Mouse (Mus musculus) ZHBTc4 (cell line): ENCODE results near the gene Cpm.
"Not testable (repeated sequence)": the region's sequence is repeated elsewhere in the genome, so short reads cannot be mapped to it uniquely, and the experiment has no call there.

Experiments
- DNase-seq: peaks from one replicate; pipeline ENCODE4 v3.0.0-alpha.2; 2011; ENCODE audit warnings: low read depth, low spot score

Cpm gene

DNA sequence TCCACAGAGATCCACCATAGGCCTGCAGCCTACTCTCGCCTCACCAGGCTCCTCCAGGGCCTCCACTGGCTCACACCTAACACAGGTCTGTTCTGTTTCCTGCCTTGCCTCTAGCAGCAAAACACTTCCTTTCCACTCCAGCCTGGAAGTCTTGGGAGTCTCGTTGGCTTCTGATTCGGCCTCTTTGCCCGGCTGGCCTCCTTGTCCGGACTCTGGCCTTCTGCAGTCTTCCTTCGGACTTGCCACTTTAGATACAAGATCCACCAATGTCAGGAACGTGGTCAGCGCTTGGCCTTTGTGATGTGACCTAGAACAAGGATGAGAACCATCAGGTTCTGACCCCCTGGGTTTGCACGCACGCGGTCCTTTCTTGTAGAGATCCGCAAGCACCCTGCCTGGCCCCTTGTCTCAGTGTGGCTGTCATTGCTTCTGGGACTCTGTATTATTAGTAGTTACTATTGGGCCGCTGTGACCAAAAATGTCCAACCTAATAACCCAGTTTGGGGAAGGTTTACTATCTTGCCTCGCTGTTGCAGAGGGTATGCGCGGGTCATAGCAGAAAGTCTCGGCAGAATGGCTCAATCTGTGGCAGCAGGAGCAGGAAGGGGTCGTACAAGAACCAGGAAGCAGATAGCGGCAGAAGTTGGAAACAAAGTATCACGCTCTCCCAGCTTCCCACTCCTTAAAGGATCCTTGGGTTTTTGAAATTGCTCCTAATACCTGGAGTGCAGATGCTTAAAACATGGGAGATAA is 22.1 kb upstream of the Cpm start:
- DNase-seq, result no peak

DNA sequence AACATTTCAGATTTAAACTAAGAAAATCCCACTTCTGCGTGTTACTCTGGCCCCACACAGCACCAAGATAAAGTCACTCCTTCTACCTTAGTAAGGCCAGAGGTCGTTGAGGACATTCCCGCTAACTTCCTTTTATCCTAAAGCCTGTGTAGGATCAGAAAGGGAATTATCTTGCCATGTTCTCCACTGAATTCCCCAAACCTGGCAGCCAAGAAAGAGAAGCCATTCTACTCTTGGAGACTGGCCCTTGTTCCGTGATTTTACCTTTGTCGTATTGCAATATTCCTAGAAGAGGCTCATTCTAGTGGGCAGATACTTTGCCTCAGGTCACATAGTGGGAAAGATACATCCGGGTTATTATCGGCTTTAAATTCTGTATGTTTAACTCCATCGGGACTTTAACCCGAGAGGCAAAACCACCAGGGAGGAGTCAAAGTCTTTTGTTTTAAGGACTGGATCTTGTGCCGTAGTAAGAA is 21.5 kb upstream of the Cpm start:
- no peak for DNase-seq

DNA sequence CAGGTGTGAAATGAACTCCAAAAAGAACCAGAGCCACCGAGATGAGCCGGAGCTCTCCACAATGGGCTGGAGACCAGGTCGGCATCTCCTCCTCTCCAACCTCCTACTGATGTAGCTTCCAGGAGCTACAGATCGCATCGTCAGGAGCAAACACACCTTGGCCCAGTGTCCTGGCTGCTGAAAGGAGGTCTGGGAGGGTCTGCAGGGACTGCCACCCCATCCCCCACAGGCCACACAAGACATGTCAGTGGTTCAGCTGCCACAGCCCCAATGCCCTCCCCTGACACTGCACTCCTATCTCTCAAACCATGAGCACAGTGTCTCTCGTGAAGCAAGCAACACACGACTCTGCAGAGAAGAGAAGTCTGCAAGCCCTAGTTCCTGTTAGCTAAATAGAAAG is 20.8 kb upstream of the Cpm start:
- DNase-seq, result no peak

DNA sequence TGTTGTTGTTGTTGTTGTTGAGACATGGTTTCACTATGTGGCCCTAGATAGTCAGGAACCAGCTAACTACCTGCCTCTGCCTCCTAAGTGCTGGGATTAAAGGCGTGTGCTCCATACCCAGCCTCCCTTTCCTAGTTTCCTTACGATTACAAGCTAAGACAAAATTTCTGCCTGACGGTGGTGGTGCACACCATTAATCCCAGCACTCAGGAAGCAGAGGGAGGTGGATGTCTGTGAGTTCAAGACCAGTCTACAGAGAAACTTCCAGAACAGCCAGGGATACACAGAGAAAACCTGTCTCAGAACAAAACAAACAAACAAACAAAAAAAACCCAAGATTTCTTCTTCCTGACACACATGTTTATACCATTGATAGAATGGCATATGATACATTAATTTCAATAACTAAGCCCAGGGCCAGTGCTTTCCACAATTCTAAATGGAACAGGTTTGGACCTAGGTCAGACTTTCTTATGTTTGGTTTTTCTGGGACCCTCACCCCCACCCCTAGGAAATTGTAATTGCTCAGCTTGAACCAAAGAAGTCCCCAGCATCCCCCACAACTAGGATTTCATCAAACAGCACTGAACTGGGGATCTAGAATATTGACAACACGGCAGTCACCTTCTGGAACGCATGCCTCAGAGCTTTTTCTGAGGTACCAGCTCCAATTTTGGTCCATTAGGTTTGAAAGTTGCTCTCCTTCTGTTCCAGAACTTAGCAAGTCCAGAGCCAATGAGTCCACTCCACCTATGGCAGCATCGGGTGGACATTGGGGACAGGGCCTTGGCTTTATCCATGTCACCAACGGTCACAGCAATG is 20.1 kb upstream of the Cpm start:
- no peak for DNase-seq

DNA sequence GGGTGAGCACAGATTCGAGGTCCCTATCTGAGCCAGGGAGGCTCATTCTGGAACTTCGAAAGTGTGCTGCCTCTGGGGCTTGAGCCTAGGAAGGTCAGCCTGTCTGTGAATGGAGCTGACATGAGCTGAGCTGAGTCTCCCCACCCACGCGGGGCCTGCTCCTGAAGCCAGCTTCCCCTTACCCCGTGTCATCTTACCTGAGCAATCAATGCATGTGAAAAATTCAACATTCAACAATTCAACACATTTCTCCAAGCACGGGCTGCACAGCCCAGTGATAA is 19.6 kb upstream of the Cpm start:
- no peak for DNase-seq

DNA sequence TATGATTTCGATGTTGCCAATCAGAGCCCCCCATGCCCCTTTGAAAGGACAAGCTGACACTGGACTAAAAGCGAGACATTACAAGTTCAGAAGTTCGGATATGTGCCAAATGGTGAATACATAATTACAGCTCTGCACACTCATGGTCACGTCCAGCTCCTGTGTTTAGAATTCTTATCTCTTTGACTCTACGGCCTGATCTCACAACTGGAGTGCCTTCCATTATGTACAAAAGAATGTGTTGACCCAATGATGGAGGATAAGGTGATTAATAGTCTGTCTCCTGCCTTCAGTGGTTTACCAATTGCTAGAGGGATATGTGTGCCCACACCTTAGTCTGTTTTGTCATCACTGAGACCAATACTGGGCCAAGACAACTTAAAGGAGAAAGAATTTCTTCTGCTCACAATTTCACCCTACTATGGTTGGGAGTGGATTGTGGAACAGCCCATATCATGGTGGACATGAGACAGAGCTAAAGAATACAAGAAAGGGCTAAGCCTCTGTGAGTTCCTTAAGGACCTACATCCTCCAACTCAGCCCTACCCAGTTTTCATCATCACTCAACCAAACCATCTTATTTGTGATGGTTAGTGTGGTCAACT is 19.0 kb upstream of the Cpm start:
- DNase-seq, result no peak

DNA sequence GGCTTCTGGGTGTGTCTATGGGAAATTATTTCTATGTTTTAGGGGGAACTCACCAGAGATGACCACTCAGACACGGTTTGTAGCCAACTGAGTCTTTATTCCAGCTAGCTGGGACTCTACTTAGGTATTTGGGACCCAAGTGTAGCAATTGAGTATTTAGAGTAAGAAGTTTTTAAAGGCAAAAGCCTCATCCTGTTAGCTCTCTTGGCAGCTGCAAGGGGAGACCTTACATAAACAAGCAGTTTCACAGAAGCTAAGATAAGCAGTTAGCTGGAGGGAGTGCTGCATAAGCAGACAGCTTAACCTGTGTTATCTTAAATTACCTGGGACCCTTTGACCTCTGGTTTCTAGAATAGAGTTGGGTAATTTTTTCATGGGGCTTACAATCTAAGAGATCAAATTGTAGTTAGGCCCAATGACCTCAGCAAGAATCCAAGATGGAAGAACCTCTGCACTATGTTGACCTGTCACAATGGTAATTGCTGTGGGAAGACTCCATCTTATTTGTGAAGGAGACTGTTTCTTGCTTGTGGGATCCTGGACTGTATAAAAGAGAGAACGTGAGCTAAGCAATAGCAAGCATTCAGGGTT is 18.4 kb upstream of the Cpm start:
- DNase-seq, result no peak

DNA sequence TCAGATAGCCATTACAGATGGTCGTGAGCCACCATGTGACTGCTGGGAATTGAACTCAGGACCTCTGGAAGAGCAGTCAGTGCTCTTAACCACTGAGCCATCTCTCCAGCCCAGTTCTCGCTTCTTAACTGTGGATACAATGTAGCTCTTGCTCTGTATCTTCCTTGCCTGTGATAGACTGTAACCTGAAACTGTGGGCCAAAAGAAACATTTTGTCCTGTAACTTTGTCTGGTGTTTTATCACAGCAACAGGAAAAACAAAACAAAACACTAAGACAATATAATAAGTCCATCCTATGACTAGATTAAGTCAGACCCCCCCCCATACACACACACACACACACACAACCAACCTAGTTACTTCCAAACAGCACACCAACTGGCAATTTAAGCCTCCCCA is 17.8 kb upstream of the Cpm start:
- no peak for DNase-seq

DNA sequence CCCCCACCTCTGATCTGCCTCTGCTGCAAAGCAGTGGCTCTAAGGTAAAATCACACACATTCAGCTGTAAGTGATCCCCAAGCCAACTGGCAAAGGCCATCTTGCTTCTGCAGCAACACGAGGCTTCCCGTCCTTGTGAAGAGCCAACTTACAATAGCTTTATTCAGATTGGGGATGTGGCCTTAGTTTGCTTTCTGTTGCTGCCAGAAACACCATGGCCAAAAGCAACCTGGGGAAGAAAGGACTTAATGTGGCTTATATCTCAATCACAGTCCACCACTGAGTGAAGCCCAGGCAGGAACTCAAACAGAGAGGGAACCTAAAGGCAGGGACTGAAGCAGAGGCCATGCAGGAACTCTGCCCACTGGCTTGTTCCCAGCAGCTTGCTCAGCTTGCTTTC is 17.3 kb upstream of the Cpm start:
- no peak for DNase-seq

DNA sequence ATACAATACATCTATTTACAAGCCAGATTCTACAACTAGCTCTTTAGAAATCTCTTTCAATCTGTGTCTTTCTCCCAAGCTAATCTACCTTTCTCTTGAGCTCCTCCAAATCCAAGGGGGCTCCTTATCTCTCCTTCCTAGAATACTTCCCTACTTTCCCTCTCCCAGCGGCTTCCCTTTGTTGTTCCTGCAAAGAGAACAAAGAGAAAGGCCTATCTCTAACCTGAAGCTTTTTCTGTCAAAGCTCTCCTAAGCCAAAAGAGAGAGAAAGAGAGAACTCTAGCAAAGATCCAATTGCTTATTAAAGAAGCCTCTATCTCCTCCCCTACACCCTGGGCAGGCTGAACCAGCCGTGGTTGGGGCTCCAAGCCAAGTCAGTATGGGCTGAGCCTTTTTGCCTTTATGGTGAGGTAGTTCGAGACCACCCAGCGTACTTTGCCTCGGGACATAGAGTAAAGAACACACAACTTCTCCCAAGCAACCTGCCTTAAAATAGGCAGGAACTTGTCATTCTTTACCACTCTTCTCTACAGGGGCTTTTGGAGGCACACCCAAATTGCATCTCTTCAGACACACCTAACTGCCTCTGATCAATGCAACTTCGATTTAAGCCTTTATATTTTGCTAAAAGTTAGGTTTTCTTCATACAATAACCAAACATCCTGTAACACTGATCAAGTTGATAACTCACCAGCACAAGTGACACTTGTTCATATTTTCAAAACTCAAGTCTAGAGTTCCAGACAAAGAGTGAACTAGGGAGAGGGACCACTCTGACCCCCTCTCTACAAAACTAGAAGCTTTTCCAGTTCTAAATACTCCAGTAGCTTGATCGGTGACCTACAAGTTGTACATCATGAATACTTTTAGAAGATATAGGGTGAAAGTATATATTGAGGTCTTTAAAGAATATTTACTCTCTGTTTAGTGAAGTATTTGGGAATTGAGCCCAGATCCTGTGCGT is 16.4 kb upstream of the Cpm start:
- DNase-seq, result no peak

DNA sequence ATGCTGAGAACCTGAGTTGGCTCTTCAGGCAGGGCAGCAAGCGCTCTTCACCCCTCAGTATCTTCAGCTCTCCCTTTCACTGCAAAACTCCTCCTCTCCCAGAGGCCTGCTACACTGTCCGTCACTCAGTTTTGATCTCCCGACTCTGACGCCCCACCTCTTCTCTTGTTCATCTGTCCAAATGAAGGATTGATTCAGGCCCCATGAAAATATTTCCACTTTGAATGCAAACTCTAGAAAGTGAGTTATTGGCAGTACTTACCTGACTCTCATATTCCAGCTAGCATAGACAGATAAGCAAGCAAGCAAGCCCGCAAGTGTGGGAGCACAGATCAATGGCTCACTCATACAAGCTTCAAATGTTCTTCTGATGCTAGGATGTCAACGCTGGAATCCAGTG is 15.3 kb upstream of the Cpm start:
- no peak for DNase-seq

DNA sequence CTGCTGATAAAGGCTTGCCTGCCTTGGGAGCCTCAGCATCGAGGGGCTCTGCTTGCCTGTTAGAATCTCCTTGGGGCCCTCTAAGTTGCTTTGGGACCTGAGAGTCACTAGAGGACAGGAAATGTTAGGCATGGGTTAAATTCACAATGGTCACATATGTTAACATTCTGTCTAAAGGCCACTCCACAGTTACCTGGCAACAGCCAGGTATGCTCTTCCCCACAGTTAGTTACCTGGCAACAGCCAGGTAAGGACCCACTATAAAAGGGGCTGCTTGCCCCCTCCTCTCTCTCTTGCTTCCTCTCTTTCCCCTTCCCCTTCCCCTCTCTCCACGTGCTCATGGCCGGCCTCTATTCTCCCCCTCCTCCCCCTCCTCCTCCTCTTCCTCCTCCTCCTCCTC is 14.9 kb upstream of the Cpm start:
- DNase-seq, result no peak

DNA sequence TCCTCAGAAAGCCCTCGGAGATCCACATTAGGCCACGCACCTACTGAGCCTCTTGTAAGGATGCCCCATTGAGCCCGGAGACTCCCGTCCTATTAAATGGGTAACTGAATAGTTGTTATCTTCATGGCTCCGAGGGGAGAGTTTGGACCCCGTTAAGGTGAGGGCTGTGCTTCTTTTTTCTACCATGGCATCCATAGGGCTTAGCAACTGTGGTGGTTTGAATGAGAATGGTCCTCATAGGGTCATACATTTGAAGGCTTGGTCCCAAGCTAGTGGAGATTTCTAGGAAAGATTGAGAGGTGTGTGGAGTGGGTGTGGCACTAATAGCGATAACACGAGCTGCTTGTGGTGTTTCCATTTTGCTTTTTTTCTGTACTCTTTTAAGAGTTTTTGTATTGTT is 14.1 kb upstream of the Cpm start:
- no peak for DNase-seq

DNA sequence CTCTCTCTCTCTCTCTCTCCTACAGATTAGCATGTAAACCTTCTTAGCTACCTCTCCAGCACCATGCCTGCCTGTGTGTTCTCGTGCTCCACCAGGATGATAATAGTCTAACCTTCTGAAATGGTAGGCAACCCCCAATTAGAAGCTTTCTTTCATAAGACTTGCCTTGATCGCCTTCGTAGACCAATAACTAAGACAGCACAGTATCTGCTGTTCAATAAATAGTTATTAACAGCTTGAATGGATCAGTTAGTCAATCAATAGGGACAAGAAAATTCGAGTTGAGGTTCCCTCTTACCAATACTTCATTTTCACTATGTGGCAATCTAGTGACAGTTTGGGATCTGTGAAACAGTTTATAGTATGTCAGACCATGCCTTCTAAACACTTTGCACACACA is 13.6 kb upstream of the Cpm start:
- DNase-seq, result no peak

DNA sequence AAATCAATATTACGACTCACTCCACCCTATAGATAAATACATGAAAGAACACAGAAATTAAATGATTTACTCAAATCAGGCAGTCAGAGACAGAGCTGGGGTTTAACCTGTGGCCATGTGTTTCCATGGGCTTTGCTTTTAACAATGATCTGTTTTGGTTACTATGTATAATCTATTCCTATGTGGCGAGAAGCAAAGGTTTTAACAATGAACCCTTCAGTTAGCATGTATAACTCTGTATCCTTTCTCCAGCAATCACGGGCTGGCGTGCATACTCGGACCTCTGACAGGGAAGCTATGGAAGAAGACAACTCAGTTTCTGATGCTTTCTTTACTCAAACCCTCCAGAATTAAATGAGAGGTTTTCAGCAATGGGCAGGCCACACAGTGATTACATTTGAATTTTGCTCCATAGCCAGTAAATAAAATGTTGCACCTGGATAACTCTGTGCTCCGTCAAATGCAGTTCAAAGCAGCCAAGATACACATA is 13.1 kb upstream of the Cpm start:
- DNase-seq, result no peak

DNA sequence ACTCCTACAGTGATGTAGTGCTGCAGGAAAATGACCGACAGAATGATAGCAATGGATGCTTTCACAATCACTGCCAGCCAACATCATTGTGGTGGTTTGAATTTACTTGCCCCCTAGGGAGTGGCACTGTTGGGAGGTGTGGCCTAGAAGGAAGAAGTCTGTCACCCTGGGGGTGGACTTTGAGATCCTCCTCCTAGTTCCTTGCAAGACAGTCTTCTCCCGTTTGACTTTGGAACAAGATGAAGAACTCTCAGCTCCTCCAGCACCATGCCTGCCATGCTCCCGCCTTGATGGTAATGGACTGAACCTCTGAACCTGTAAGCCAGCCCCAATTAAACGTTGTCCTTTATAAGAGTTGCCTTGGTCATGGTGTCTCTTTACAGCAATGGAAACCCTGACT is 12.5 kb upstream of the Cpm start:
- not testable (repeated sequence) for DNase-seq

DNA sequence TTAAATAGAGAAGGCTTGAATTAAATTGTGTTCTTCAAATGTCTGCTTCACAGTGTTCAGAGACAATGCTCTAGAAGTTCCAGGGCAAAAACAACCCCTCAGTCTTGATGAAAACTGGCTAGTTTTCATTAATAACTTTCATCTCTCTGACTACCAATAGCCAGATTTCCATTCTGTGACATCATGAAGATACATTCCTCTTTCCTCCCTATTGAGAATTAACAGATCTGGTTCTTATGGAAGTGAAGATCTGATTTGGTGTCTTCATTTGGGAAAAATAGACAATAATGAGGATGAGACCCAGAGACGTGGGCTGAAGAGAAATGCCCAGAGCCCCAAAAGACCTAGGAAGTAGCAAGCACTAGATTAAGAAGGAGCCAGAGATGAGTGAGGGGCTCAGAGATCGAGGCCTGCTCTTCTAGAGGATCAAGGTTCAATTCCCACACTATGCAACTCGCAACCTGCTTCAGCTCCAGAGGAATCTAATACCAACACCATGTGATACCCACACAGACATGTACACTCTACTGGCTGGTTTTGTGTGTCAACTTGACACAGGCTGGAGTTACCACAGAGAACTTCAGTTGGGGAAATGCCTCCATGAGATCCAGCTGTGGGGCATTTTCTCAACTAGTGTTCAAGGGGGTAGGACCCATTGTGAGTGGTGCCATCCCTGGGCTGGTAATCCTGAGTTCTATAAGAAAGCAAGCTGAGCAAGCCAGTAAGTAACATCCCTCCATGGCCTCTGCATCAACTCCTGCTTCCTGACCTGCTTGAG is 11.5 kb upstream of the Cpm start:
- no peak for DNase-seq

DNA sequence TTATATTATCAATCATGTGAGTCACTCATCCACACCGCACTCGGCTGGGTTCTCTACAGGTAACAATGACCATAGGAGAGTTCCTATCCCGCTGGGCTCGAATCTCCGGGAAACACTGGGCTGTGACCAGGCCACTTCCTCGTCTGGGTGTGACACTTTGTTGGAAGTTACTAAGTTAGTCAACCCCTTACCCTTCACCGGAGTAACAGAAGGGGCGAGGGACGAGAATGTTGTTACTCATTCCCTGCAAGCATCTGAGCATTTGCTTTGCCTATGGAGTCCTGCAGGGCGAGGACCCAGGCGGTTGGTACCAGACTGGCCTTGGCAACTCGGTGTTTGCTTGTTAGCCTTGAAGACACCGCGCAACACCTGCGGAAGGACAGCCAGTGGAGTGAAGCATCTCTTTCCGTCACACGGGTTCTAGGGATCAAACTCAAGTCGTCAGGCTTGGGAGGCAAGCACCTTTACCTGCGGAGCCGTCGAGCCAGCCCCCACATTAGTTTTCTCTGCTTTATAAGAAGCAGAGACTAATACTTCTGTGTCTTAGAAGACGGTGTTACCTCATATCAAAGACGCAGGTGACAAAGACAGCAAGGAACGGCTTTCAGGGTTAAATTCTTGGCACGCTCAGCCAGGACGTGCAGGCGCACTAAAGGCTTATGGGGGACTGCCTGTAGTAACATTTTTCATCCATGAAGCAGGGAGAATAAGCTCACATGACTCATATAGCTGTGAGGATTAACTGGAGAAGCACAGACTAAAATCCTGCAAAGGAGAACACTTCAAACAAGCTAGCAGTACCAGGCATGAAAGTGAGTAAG is 10.0 kb upstream of the Cpm start:
- DNase-seq, result no peak

DNA sequence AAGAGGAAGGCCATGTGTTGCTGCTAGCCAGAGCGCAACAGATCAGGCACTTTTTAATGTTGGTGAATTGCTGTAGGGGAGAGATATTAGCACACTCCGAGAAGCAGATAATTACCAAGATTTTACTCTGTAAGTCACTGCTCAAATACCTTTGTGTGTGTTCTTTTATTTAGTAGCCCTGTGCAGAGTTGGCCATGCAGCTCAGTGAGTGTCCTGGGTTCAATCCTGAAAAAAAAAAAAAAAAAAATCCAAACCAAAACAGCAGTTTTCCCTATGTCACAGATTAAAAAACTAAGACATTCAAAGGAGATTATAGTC is 9.5 kb upstream of the Cpm start:
- DNase-seq, result no peak

DNA sequence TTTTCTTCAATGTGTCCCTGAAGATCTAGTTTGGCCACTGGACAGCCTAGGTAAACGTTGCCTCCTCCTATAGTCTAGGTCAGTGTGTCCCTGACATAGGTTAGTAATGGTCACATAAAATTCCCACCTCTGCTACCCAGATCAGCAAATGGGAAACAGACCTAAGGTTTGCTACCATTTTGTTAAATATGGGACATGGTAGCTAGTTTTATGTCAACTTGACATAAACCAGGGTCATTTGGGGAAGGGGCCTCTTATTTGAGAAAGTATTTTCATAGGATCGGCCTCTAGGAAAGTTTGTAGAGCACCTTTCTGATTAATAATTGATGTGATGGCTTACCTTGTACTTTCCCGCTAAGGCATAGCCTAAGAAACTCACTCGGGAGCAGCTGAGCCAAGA is 8.8 kb upstream of the Cpm start:
- DNase-seq, result no peak
